Mouse (Mus musculus) ES-Bruce4 (cell line): ENCODE measurements at regions not wholly inside any gene's neighbourhood (a gene's known extent, or its start where the extent isn't known, plus 50 kb on each side); places are given as distances from the start of the nearest gene placed in this dataset.

Source experiments
- CTCF ChIP-seq: IDR thresholded peaks from one replicate; pipeline ENCODE4 v1.8.1; 2011; ENCODE audit warnings: low read depth, low read length
- EP300 ChIP-seq: IDR thresholded peaks from 2 replicates; pipeline ENCODE4 v1.6.1; 2011; ENCODE audit warnings: low read depth, low read length; ENCODE audit not compliant: insufficient read depth

DNA sequence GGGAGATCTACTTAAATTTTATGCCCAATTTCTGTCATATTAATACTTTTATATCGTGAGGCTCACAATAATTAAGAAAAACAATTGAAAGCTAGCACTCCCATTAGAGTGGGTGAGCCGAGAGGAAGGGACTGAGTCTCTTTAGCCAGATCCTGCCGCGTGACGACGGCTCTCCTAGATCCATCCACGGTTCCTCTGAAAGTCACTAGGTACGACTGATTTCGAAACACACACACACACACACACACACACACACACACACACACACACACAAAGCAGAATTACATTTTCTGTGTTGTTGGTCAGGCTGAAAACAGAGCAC lies 62.6 kb downstream of the Ccdc54 start:
- TF ChIP-seq CTCF (no peak), EP300 (no peak)
